Mouse (Mus musculus): ENCODE measurements around the gene Cped1. TPM values are rescaled to one million over a fixed set of nuclear protein-coding genes. Genes with fewer than 3 reads are reported as not detected.

Gene Cped1
- total and polyA plus RNA-seq, 2 experiments from 2014 or later, result 3.6 to 13.2 TPM

- no peak for ATAC-seq (ENCODE audit: insufficient read depth, low read depth)
- H3K9me3 ChIP-seq (replicated peaks; ENCODE audit: control insufficient read depth, low read length), result no peaks in the 10 kb centered on the region
- no peak for TF ChIP-seq CTCF (IDR thresholded peaks at IDR 0.05; ENCODE audit: low read depth)
- TF ChIP-seq EP300 (IDR thresholded peaks at IDR 0.05; ENCODE audit: low read depth), result 0 out of 2 replicates have a peak, but pooled peaks have one; percentile 64
- no peak overlapping the region for H3K4me3 ChIP-seq (ENCODE audit: low read depth, low read length)
- no peaks in the 10 kb centered on the region for H3K27me3 ChIP-seq (ENCODE audit: control insufficient read depth, insufficient read depth, low read length)
- peaks cover 12% of the 10 kb centered on the region; the same call in 1 of the 2 replicates for H3K4me1 ChIP-seq (ENCODE audit: control insufficient read depth, insufficient read depth)
- H3K27ac ChIP-seq (ENCODE audit: low read depth), result 0 out of 2 replicates have a peak overlapping the region, but pooled peaks have one; percentile 0
- H3K4me2 ChIP-seq (ENCODE audit: low read depth, low read length), result no peak overlapping the region
- no peak overlapping the region for H3K9ac ChIP-seq (replicated peaks; ENCODE audit: low read depth, low read length)
- H3K36me3 ChIP-seq (replicated peaks; ENCODE audit: control insufficient read depth, insufficient read depth, low read length), result no peaks in the 10 kb centered on the region
- 63% methylated on average over 5 of the region's 5 CpGs for WGBS
- DNase-seq (ENCODE audit: low spot score), result peak; percentile 24
These were observed 15.7 kb downstream of the Cped1 start for GRCm38 (mm10) chr6:22001284-22001916.

- DNase-seq (ENCODE audit: low spot score) (peak; percentile 24), ATAC-seq (ENCODE audit: insufficient read depth, low read depth) (peak; percentile 35; the same call in 1 of the 2 replicates)
- WGBS, result 49% methylated on average over 17 of the region's 17 CpGs
These were observed 16.9 kb downstream of the Cped1 start for GRCm38 (mm10) chr6:22002521-22003199.

GRCm38 (mm10) chr6:22003200-22003587, 17.5 kb downstream of the Cped1 start:
- DNase-seq (ENCODE audit: low spot score) (no peak), ATAC-seq (ENCODE audit: insufficient read depth, low read depth) (peak; percentile 68)
- Histone ChIP-seq H3K27ac (ENCODE audit: low read depth) (peak overlapping the region; percentile 81), H3K9ac (replicated peaks; ENCODE audit: low read depth, low read length) (no peak overlapping the region), H3K4me3 (ENCODE audit: low read depth, low read length) (no peak overlapping the region), H3K9me3 (replicated peaks; ENCODE audit: control insufficient read depth, low read length) (no peaks in the 10 kb centered on the region), H3K4me1 (ENCODE audit: control insufficient read depth, insufficient read depth) (peaks cover 12% of the 10 kb centered on the region; the same call in 1 of the 2 replicates), H3K36me3 (replicated peaks; ENCODE audit: control insufficient read depth, insufficient read depth, low read length) (no peaks in the 10 kb centered on the region), H3K27me3 (ENCODE audit: control insufficient read depth, insufficient read depth, low read length) (no peaks in the 10 kb centered on the region), H3K4me2 (ENCODE audit: low read depth, low read length) (peak overlapping the region; percentile 19; the same call in 1 of the 2 replicates)
- whole genome bisulfite sequencing, result 34% methylated on average over 6 of the region's 6 CpGs
- TF ChIP-seq EP300 (IDR thresholded peaks at IDR 0.05; ENCODE audit: low read depth), result no peak
- TF ChIP-seq CTCF (IDR thresholded peaks at IDR 0.05; ENCODE audit: low read depth), result no peak

More at GRCm38 (mm10) chr6:22002521-22003199, 16.9 kb downstream of the Cped1 start:
- Histone ChIP-seq H3K36me3 (replicated peaks; ENCODE audit: control insufficient read depth, insufficient read depth, low read length) (no peaks in the 10 kb centered on the region), H3K9me3 (replicated peaks; ENCODE audit: control insufficient read depth, low read length) (no peaks in the 10 kb centered on the region), H3K27ac (ENCODE audit: low read depth) (peak overlapping the region; percentile 81), H3K27me3 (ENCODE audit: control insufficient read depth, insufficient read depth, low read length) (no peaks in the 10 kb centered on the region), H3K9ac (replicated peaks; ENCODE audit: low read depth, low read length) (no peak overlapping the region), H3K4me1 (ENCODE audit: control insufficient read depth, insufficient read depth) (peaks cover 12% of the 10 kb centered on the region; the same call in 1 of the 2 replicates), H3K4me2 (ENCODE audit: low read depth, low read length) (peak overlapping the region; percentile 19; the same call in 1 of the 2 replicates), H3K4me3 (ENCODE audit: low read depth, low read length) (no peak overlapping the region)
- TF ChIP-seq CTCF (IDR thresholded peaks at IDR 0.05; ENCODE audit: low read depth) (no peak), EP300 (IDR thresholded peaks at IDR 0.05; ENCODE audit: low read depth) (no peak)

- peaks cover 8% of the 10 kb centered on the region; the same call in 1 of the 2 replicates for H3K4me1 ChIP-seq (ENCODE audit: control insufficient read depth, insufficient read depth)
- H3K4me2 ChIP-seq (ENCODE audit: low read depth, low read length), result no peak overlapping the region
- H3K36me3 ChIP-seq (replicated peaks; ENCODE audit: control insufficient read depth, insufficient read depth, low read length), result no peaks in the 10 kb centered on the region
- H3K27me3 ChIP-seq (ENCODE audit: control insufficient read depth, insufficient read depth, low read length), result no peaks in the 10 kb centered on the region
- H3K4me3 ChIP-seq (ENCODE audit: low read depth, low read length), result no peak overlapping the region
- 82% methylated on average over 10 of the region's 10 CpGs for WGBS
- H3K9me3 ChIP-seq (replicated peaks; ENCODE audit: control insufficient read depth, low read length), result no peaks in the 10 kb centered on the region
- no peak overlapping the region for H3K27ac ChIP-seq (ENCODE audit: low read depth)
- no peak overlapping the region for H3K9ac ChIP-seq (replicated peaks; ENCODE audit: low read depth, low read length)
- TF ChIP-seq EP300 (IDR thresholded peaks at IDR 0.05; ENCODE audit: low read depth), result no peak
- no peak for DNase-seq (ENCODE audit: low spot score)
- ATAC-seq (ENCODE audit: insufficient read depth, low read depth), result no peak
These were observed 18.3 kb downstream of the Cped1 start for GRCm38 (mm10) chr6:22003959-22004543.

GRCm38 (mm10) chr6:22008346-22008745, 22.6 kb downstream of the Cped1 start:
- WGBS, result 86% methylated on average over 7 of the region's 7 CpGs
- TF ChIP-seq EP300 (IDR thresholded peaks at IDR 0.05; ENCODE audit: low read depth), result no peak
- TF ChIP-seq CTCF (IDR thresholded peaks at IDR 0.05; ENCODE audit: low read depth), result no peak
- ATAC-seq (ENCODE audit: insufficient read depth, low read depth), result no peak

More at GRCm38 (mm10) chr6:22008346-22008745, 22.6 kb downstream of the Cped1 start:
- DNase-seq (ENCODE audit: low spot score), result no peak
- Histone ChIP-seq H3K4me3 (ENCODE audit: low read depth, low read length) (no peak overlapping the region), H3K27ac (ENCODE audit: low read depth) (no peak overlapping the region), H3K4me1 (ENCODE audit: control insufficient read depth, insufficient read depth) (no peaks in the 10 kb centered on the region), H3K9me3 (replicated peaks; ENCODE audit: control insufficient read depth, low read length) (no peaks in the 10 kb centered on the region), H3K27me3 (ENCODE audit: control insufficient read depth, insufficient read depth, low read length) (no peaks in the 10 kb centered on the region), H3K9ac (replicated peaks; ENCODE audit: low read depth, low read length) (no peak overlapping the region), H3K4me2 (ENCODE audit: low read depth, low read length) (no peak overlapping the region), H3K36me3 (replicated peaks; ENCODE audit: control insufficient read depth, insufficient read depth, low read length) (no peaks in the 10 kb centered on the region)
